9 mouse cellular contexts compared by ENCODE assay signal in the genomic region with DNA sequence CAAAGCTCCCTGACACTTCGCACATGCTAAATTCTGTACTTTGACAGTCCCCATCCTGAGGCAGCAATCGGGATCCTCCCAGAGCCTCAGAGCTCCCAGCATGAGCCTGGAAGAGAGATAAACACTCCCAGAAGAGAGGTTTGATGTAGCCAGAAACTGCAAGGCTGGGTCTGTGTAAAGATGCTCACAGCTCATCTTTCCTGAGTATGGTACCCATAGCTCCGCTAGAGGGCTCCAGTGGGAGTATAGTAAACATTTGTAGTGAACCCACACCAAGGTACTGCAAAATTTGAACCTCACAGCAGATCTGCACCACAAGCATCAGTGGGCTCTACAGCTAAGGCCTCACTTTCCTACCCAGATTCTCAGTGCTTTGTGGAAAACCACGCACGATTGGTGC. TPM values are rescaled to one million over a fixed set of nuclear protein-coding genes. Genes with fewer than 3 reads are reported as not detected.
A peak's percentile ranks its signal among the peaks of the same experiment; 100 is the strongest.
DNase-seq lines count a peak whose midpoint lies in the region; ATAC-seq and TF ChIP-seq lines count a peak whose summit lies in the region.
"Had no signal": no experiment of that assay in that cellular context is flagged by ENCODE, and none has a peak within 500 bp of the region (broad histone marks: within the 10 kb centered on the region; RNA-seq: fewer than 3 reads in every experiment).

No protein-coding gene starts in this region.

- H3K27ac ChIP-seq in ES-E14 (ENCODE audit: insufficient read depth, low read depth, low read length, poor library complexity, severe bottlenecking), result no peak overlapping the region
- H3K27ac ChIP-seq: embryonic facial prominence, embryonic 13.5 days had no signal

- no peaks in the 10 kb centered on the region for H3K9me3 ChIP-seq in ES-E14 (ENCODE audit: control insufficient read depth, insufficient read depth, low read depth, low read length)
- H3K9me3 ChIP-seq: embryonic facial prominence, embryonic 13.5 days had no signal

- no peak for ATAC-seq in monocyte, adult 5-6 weeks (replicated peaks; ENCODE audit: insufficient number of reproducible peaks, low FRiP score, low TSS enrichment, poor library complexity, severe bottlenecking)

- in situ Hi-C loops in ES-E14 (cut with MboI; ENCODE audit: low sequenced_read_pairs in 2 of 2, unreplicated experiment in 2 of 2), result loop anchor here in 1 of 2 experiments (5.0 kb wide), 1 partner anchor 98 kb away; the partner anchor contains the start of gene Uvssa

- H3K9ac ChIP-seq in ES-E14 (ENCODE audit: insufficient read depth, low read depth, low read length, poor library complexity, severe bottlenecking), result no peak overlapping the region
- H3K9ac ChIP-seq: embryonic facial prominence, embryonic 13.5 days had no signal

- H3K4me1 ChIP-seq in ES-E14 (ENCODE audit: control insufficient read depth in 2 of 2, insufficient read depth in 2 of 2, low read length in 2 of 2, poor library complexity in 1 of 2), result peaks cover 0 to 2% of the 10 kb centered on the region in 2 experiments; a peak in 1 of 4 replicates

- no peak overlapping the region for H3K4me3 ChIP-seq in ES-E14 (ENCODE audit: insufficient read depth in 1 of 2, low read depth in 1 of 2, low read length in 2 of 2, poor library complexity in 1 of 2, severe bottlenecking in 1 of 2)
- H3K4me3 ChIP-seq: embryonic facial prominence, embryonic 13.5 days had no signal

- peak; percentile 52 to 59 for DNase-seq in cerebellum, adult 18-20 months
- DNase-seq in cerebellum, adult 11 months, result no peak
- peak; percentile 34 to 44 for DNase-seq in layer of hippocampus, postnatal 10 days (ENCODE audit: low spot score in 2 of 2)
- no peak for DNase-seq in layer of hippocampus, adult 8-10 months (ENCODE audit: low spot score in 2 of 2)
- peak; percentile 20 for DNase-seq in ES-E14 (ENCODE audit: low read depth, low spot score)
- DNase-seq in kidney, postnatal 36 days, result peak; percentile 37 to 63
- DNase-seq in urinary bladder, adult 2 months (ENCODE audit: low spot score), result no peak

- H3K36me3 ChIP-seq in ES-E14 (ENCODE audit: control insufficient read depth, insufficient read depth, low read length, poor library complexity, severe bottlenecking), result no peaks in the 10 kb centered on the region
- H3K36me3 ChIP-seq: embryonic facial prominence, embryonic 13.5 days had no signal

TF ChIP-seq in ES-E14, 5 proteins besides CTCF, POLR2A, EP300 and RAD21:
- no peak for TF ChIP-seq HCFC1 (IDR thresholded peaks at IDR 0.05; ENCODE audit: borderline replicate concordance, insufficient read depth, low read length)
- no peak for TF ChIP-seq ZNF384 (IDR thresholded peaks at IDR 0.05; ENCODE audit: low read depth, low read length)
- no peak for TF ChIP-seq ZC3H11A (IDR thresholded peaks at IDR 0.05; ENCODE audit: borderline replicate concordance, low read depth, low read length)
- no peak for TF ChIP-seq MAFK (IDR thresholded peaks at IDR 0.05; ENCODE audit: insufficient read depth, low read depth, low read length)
- TF ChIP-seq CHD2 (IDR thresholded peaks at IDR 0.05; ENCODE audit: low read depth, low read length), result no peak
TF ChIP-seq in ES-E14: peak in this region for 0.

RNA-seq across cellular contexts. Expression of gene Ctbp1, which starts 4.2 kb away (rescaled TPM):
- 100 to 1,000 TPM; 278 to 287 TPM for total RNA-seq in layer of hippocampus, postnatal 10 days (2021)
- total RNA-seq in layer of hippocampus, adult 8-10 months (2022), result 100 to 1,000 TPM; 255 to 270 (median 268) TPM
- 70.0 and 91.2 TPM in 2 replicates for total RNA-seq in ES-E14 (2012; rRNA removed)
- 148 and 156 TPM in 2 replicates for polyA plus RNA-seq in urinary bladder, adult 2 months (2012; rRNA removed)
- total RNA-seq in monocyte, adult 5-6 weeks (2017), result 106 to 143 TPM (median 135 TPM) in 3 replicates

RNA-seq across cellular contexts. Expression of gene Maea, which starts 56.4 kb away (rescaled TPM):
- 10 to 100 TPM; 86.7 to 88.9 TPM for total RNA-seq in layer of hippocampus, postnatal 10 days (2021)
- total RNA-seq in layer of hippocampus, adult 8-10 months (2022), result 100 to 1,000 TPM in 2 of 4 experiments, 10 to 100 TPM in 2; 95.1 to 105 (median 98.5) TPM
- 79.2 and 90.2 TPM in 2 replicates for total RNA-seq in ES-E14 (2012; rRNA removed)
- 134 and 160 TPM in 2 replicates for polyA plus RNA-seq in urinary bladder, adult 2 months (2012; rRNA removed)
- total RNA-seq in monocyte, adult 5-6 weeks (2017), result 131 to 170 TPM (median 150 TPM) in 3 replicates

Comparison
In these comparisons a context has a peak if more than half of its experiments do, and no peak if none do; other contexts are left out.
1. DNase-seq: peak in cerebellum, adult 18-20 months (2 of 2), layer of hippocampus, postnatal 10 days (2 of 2), ES-E14 (single experiment) and kidney, postnatal 36 days (2 of 2); none in cerebellum, adult 11 months (single experiment), layer of hippocampus, adult 8-10 months (0 of 2) and urinary bladder, adult 2 months (single experiment).